Mouse (Mus musculus): ENCODE measurements around the gene Pakap. TPM values are rescaled to one million over a fixed set of nuclear protein-coding genes. Genes with fewer than 3 reads are reported as not detected.

The Pakap gene
- polyA plus RNA-seq, 1 experiment from 2014 or later = 9.8 TPM

GRCm38 (mm10) chr4:57626921-57627320, 58.9 kb downstream of the Pakap start:
- Histone ChIP-seq H3K4me3 (ENCODE audit: low read depth, low read length) (no peak overlapping the region), H3K9me3 (ENCODE audit: control insufficient read depth, low read length) (no peaks in the 10 kb centered on the region), H3K9ac (replicated peaks; ENCODE audit: low read depth, low read length) (no peak overlapping the region), H3K4me1 (ENCODE audit: control insufficient read depth, insufficient read depth, low read length) (no peaks in the 10 kb centered on the region), H3K27me3 (ENCODE audit: control insufficient read depth, insufficient read depth, low read length) (no peaks in the 10 kb centered on the region), H3K27ac (ENCODE audit: low read depth, low read length) (no peak overlapping the region), H3K4me2 (ENCODE audit: low read depth, low read length) (no peak overlapping the region), H3K36me3 (ENCODE audit: control insufficient read depth, insufficient read depth, low read length) (no peaks in the 10 kb centered on the region)
- 90% methylated on average over 5 of the region's 5 CpGs for WGBS
- no peak for ATAC-seq (ENCODE audit: low read depth)

- Histone ChIP-seq H3K4me2 (ENCODE audit: low read depth, low read length) (no peak overlapping the region), H3K36me3 (ENCODE audit: control insufficient read depth, insufficient read depth, low read length) (no peaks in the 10 kb centered on the region), H3K4me3 (ENCODE audit: low read depth, low read length) (no peak overlapping the region), H3K4me1 (ENCODE audit: control insufficient read depth, insufficient read depth, low read length) (peaks cover 4% of the 10 kb centered on the region; the same call in 1 of the 2 replicates), H3K9ac (replicated peaks; ENCODE audit: low read depth, low read length) (no peak overlapping the region), H3K27ac (ENCODE audit: low read depth, low read length) (no peak overlapping the region), H3K9me3 (ENCODE audit: control insufficient read depth, low read length) (no peaks in the 10 kb centered on the region), H3K27me3 (ENCODE audit: control insufficient read depth, insufficient read depth, low read length) (no peaks in the 10 kb centered on the region)
- 87% methylated on average over 5 of the region's 5 CpGs for WGBS
- no peak for ATAC-seq (ENCODE audit: low read depth)
Measured at GRCm38 (mm10) chr4:57632386-57632785, 64.4 kb downstream of the Pakap start.

GRCm38 (mm10) chr4:57633052-57633451, 65.1 kb downstream of the Pakap start:
- H3K4me2 ChIP-seq (ENCODE audit: low read depth, low read length) = no peak overlapping the region
- H3K4me1 ChIP-seq (ENCODE audit: control insufficient read depth, insufficient read depth, low read length) = peaks cover 4% of the 10 kb centered on the region; the same call in 1 of the 2 replicates
- 95% methylated on average over 7 of the region's 7 CpGs for WGBS
- H3K36me3 ChIP-seq (ENCODE audit: control insufficient read depth, insufficient read depth, low read length) = no peaks in the 10 kb centered on the region
- ATAC-seq (ENCODE audit: low read depth) = no peak
- H3K9ac ChIP-seq (replicated peaks; ENCODE audit: low read depth, low read length) = no peak overlapping the region
- H3K9me3 ChIP-seq (ENCODE audit: control insufficient read depth, low read length) = no peaks in the 10 kb centered on the region
- no peak overlapping the region for H3K4me3 ChIP-seq (ENCODE audit: low read depth, low read length)
- H3K27ac ChIP-seq (ENCODE audit: low read depth, low read length) = no peak overlapping the region
- H3K27me3 ChIP-seq (ENCODE audit: control insufficient read depth, insufficient read depth, low read length) = no peaks in the 10 kb centered on the region

- H3K9me3 ChIP-seq (ENCODE audit: control insufficient read depth, low read length) = no peaks in the 10 kb centered on the region
- H3K27ac ChIP-seq (ENCODE audit: low read depth, low read length) = no peak overlapping the region
- no peak overlapping the region for H3K4me3 ChIP-seq (ENCODE audit: low read depth, low read length)
- 52% methylated on average over 1 of the region's 1 CpGs for WGBS
- H3K9ac ChIP-seq (replicated peaks; ENCODE audit: low read depth, low read length) = no peak overlapping the region
- H3K4me1 ChIP-seq (ENCODE audit: control insufficient read depth, insufficient read depth, low read length) = peaks cover 4% of the 10 kb centered on the region; the same call in 1 of the 2 replicates
- no peak overlapping the region for H3K4me2 ChIP-seq (ENCODE audit: low read depth, low read length)
- H3K27me3 ChIP-seq (ENCODE audit: control insufficient read depth, insufficient read depth, low read length) = no peaks in the 10 kb centered on the region
- no peaks in the 10 kb centered on the region for H3K36me3 ChIP-seq (ENCODE audit: control insufficient read depth, insufficient read depth, low read length)
- ATAC-seq (ENCODE audit: low read depth) = no peak
Measured at GRCm38 (mm10) chr4:57634956-57635355, 67.0 kb downstream of the Pakap start.

- Histone ChIP-seq H3K9ac (replicated peaks; ENCODE audit: low read depth, low read length) (no peak overlapping the region; the same call in 1 of the 2 replicates), H3K4me2 (ENCODE audit: low read depth, low read length) (peak overlapping the region; percentile 54; the same call in 1 of the 2 replicates), H3K4me1 (ENCODE audit: control insufficient read depth, insufficient read depth, low read length) (peaks cover 4% of the 10 kb centered on the region; the same call in 1 of the 2 replicates), H3K4me3 (ENCODE audit: low read depth, low read length) (no peak overlapping the region), H3K9me3 (ENCODE audit: control insufficient read depth, low read length) (no peaks in the 10 kb centered on the region), H3K27ac (ENCODE audit: low read depth, low read length) (peak overlapping the region; percentile 50), H3K27me3 (ENCODE audit: control insufficient read depth, insufficient read depth, low read length) (no peaks in the 10 kb centered on the region), H3K36me3 (ENCODE audit: control insufficient read depth, insufficient read depth, low read length) (no peaks in the 10 kb centered on the region)
- no peak for ATAC-seq (ENCODE audit: low read depth)
- WGBS = 77% methylated on average over 9 of the region's 9 CpGs
Measured at GRCm38 (mm10) chr4:57636782-57637482, 69.0 kb downstream of the Pakap start.

- Histone ChIP-seq H3K4me2 (ENCODE audit: low read depth, low read length) (peak overlapping the region; percentile 54), H3K27me3 (ENCODE audit: control insufficient read depth, insufficient read depth, low read length) (no peaks in the 10 kb centered on the region), H3K9ac (replicated peaks; ENCODE audit: low read depth, low read length) (peak overlapping the region; percentile 46; the same call in 1 of the 2 replicates), H3K27ac (ENCODE audit: low read depth, low read length) (peak overlapping the region; percentile 50), H3K9me3 (ENCODE audit: control insufficient read depth, low read length) (no peaks in the 10 kb centered on the region), H3K4me3 (ENCODE audit: low read depth, low read length) (peak overlapping the region; percentile 25), H3K4me1 (ENCODE audit: control insufficient read depth, insufficient read depth, low read length) (peaks cover 4% of the 10 kb centered on the region; the same call in 1 of the 2 replicates), H3K36me3 (ENCODE audit: control insufficient read depth, insufficient read depth, low read length) (no peaks in the 10 kb centered on the region)
- WGBS = 21% methylated on average over 24 of the region's 24 CpGs
- ATAC-seq (ENCODE audit: low read depth) = peak; percentile 87
Measured at GRCm38 (mm10) chr4:57637636-57638386, 69.8 kb downstream of the Pakap start.

- WGBS = 79% methylated on average over 9 of the region's 9 CpGs
- Histone ChIP-seq H3K9me3 (ENCODE audit: control insufficient read depth, low read length) (no peaks in the 10 kb centered on the region), H3K36me3 (ENCODE audit: control insufficient read depth, insufficient read depth, low read length) (no peaks in the 10 kb centered on the region), H3K4me2 (ENCODE audit: low read depth, low read length) (peak overlapping the region; percentile 54), H3K9ac (replicated peaks; ENCODE audit: low read depth, low read length) (no peak overlapping the region), H3K27me3 (ENCODE audit: control insufficient read depth, insufficient read depth, low read length) (no peaks in the 10 kb centered on the region), H3K4me3 (ENCODE audit: low read depth, low read length) (peak overlapping the region; percentile 25; the same call in 1 of the 2 replicates), H3K4me1 (ENCODE audit: control insufficient read depth, insufficient read depth, low read length) (peaks cover 4% of the 10 kb centered on the region; the same call in 1 of the 2 replicates), H3K27ac (ENCODE audit: low read depth, low read length) (no peak overlapping the region)
- ATAC-seq (ENCODE audit: low read depth) = no peak
Measured at GRCm38 (mm10) chr4:57638941-57639340, 71.0 kb downstream of the Pakap start.

- peaks cover 4% of the 10 kb centered on the region; the same call in 1 of the 2 replicates for H3K4me1 ChIP-seq (ENCODE audit: control insufficient read depth, insufficient read depth, low read length)
- H3K4me3 ChIP-seq (ENCODE audit: low read depth, low read length) = no peak overlapping the region
- H3K4me2 ChIP-seq (ENCODE audit: low read depth, low read length) = peak overlapping the region; percentile 5; the same call in 1 of the 2 replicates
- H3K27me3 ChIP-seq (ENCODE audit: control insufficient read depth, insufficient read depth, low read length) = no peaks in the 10 kb centered on the region
- H3K9ac ChIP-seq (replicated peaks; ENCODE audit: low read depth, low read length) = no peak overlapping the region
- H3K9me3 ChIP-seq (ENCODE audit: control insufficient read depth, low read length) = no peaks in the 10 kb centered on the region
- no peaks in the 10 kb centered on the region for H3K36me3 ChIP-seq (ENCODE audit: control insufficient read depth, insufficient read depth, low read length)
- no peak overlapping the region for H3K27ac ChIP-seq (ENCODE audit: low read depth, low read length)
- 47% methylated on average over 7 of the region's 7 CpGs for WGBS
- ATAC-seq (ENCODE audit: low read depth) = no peak
Measured at GRCm38 (mm10) chr4:57640222-57640621, 72.2 kb downstream of the Pakap start.

- Histone ChIP-seq H3K27me3 (ENCODE audit: control insufficient read depth, insufficient read depth, low read length) (no peaks in the 10 kb centered on the region), H3K27ac (ENCODE audit: low read depth, low read length) (no peak overlapping the region), H3K9ac (replicated peaks; ENCODE audit: low read depth, low read length) (no peak overlapping the region), H3K4me3 (ENCODE audit: low read depth, low read length) (no peak overlapping the region), H3K9me3 (ENCODE audit: control insufficient read depth, low read length) (no peaks in the 10 kb centered on the region), H3K4me2 (ENCODE audit: low read depth, low read length) (no peak overlapping the region), H3K4me1 (ENCODE audit: control insufficient read depth, insufficient read depth, low read length) (peaks cover 4% of the 10 kb centered on the region; the same call in 1 of the 2 replicates), H3K36me3 (ENCODE audit: control insufficient read depth, insufficient read depth, low read length) (no peaks in the 10 kb centered on the region)
- ATAC-seq (ENCODE audit: low read depth) = no peak
- WGBS = 82% methylated on average over 3 of the region's 3 CpGs
Measured at GRCm38 (mm10) chr4:57640971-57641370, 73.0 kb downstream of the Pakap start.

Data from neural tube, embryonic 14.5 days (tissue).